Mouse (Mus musculus) heart, postnatal 14 days (tissue): ENCODE results near the gene Pomgnt1. TPM values are rescaled to one million over a fixed set of nuclear protein-coding genes. Genes with fewer than 3 reads are reported as not detected.

Experiments
- DNase-seq, 2 experiments: peaks; one replicate each; pipeline ENCODE4 v3.0.0; 2021 to 2022
- intact Hi-C: fragments of 180-260 bp; cut with DNase I; formaldehyde crosslinking; loops from one replicate; pipeline ENCODE4 v1.15.1; 2025
- total RNA-seq, 2 experiments: library from RNA; stranded (reverse); gene quantifications; 2 replicates each; pipeline ENCODE4 v1.2.3; 2021

Pomgnt1 gene
- total RNA-seq, 2 experiments from 2014 or later = 69.3 to 74.1 TPM

GRCm38 (mm10) chr4:116206531-116206930 is 82.9 kb downstream of the Pomgnt1 start:
- intact Hi-C loops = no loop called here
- DNase-seq = no peak

DNA sequence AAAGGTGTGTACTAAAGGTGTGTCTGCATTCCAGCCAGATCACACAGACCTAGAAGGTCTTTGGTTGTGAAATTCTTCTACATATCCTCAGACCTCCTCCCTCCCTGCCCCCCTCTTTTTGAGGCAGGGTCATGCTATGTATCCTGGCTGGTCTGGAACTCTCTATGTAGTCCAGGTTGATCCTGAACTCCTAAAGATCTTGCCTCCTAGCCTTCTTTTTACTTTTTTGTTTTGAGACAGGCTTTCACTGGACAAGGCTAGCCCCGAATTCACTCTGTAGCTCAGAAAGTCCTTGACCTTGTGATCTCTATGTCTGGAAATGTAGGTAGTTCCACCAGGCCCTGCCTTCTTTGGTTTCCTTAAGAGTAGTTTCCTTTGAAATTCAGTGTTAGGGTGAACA is 85.3 kb downstream of the Pomgnt1 start:
- intact Hi-C loops = no loop called here

More for the DNA sequence above, 85.3 kb downstream of the Pomgnt1 start:
- DNase-seq = no peak

Other genes with a start within 250 kb of the Pomgnt1 start
- not detected for gene Kncn, start 239.4 kb upstream of the Pomgnt1 start, total RNA-seq
- not detected for gene 6430628N08Rik, start 233.2 kb upstream of the Pomgnt1 start, total RNA-seq
- gene Dmbx1, start 183.9 kb upstream of the Pomgnt1 start, total RNA-seq = not detected
- under 1 TPM; 0.53 to 0.78 TPM for gene Faah, start 105.9 kb upstream of the Pomgnt1 start, total RNA-seq
- gene Nsun4, start 70.0 kb upstream of the Pomgnt1 start, total RNA-seq = 10 to 100 TPM; 24.4 to 25.6 TPM
- 1,000 to 10,000 TPM; 1,830 to 1,899 TPM for gene Uqcrh, start 48.8 kb upstream of the Pomgnt1 start, total RNA-seq
- gene Lrrc41, start 48.6 kb upstream of the Pomgnt1 start, total RNA-seq = 10 to 100 TPM; 30.7 to 31.5 TPM
- 1 to 10 TPM in 1 of 2 experiments, under 1 TPM in 1; 0.81 to 1.5 TPM for gene Rad54l, start 150 bp upstream of the Pomgnt1 start, total RNA-seq
- 1 to 10 TPM; 3.7 to 5.5 TPM for gene Lurap1, start 27.5 kb downstream of the Pomgnt1 start, total RNA-seq
- gene Tspan1, start 43.8 kb downstream of the Pomgnt1 start, total RNA-seq = under 1 TPM in 1 of 2 experiments, not detected in 1; 0.36 TPM
- gene 1700042G07Rik, start 49.5 kb downstream of the Pomgnt1 start, total RNA-seq = not detected
- gene Gm49337, start 49.5 kb downstream of the Pomgnt1 start, total RNA-seq = 1 to 10 TPM; 1.1 to 3.7 TPM
- gene Pik3r3, start 97.8 kb downstream of the Pomgnt1 start, total RNA-seq = 10 to 100 TPM; 18.3 to 18.9 TPM